Mouse (Mus musculus): ENCODE results near the gene Ube2d1. TPM values are rescaled to one million over a fixed set of nuclear protein-coding genes. Genes with fewer than 3 reads are reported as not detected.

Ube2d1 gene
- polyA plus RNA-seq, 1 experiment from 2014 or later, result 44.1 TPM

DNA sequence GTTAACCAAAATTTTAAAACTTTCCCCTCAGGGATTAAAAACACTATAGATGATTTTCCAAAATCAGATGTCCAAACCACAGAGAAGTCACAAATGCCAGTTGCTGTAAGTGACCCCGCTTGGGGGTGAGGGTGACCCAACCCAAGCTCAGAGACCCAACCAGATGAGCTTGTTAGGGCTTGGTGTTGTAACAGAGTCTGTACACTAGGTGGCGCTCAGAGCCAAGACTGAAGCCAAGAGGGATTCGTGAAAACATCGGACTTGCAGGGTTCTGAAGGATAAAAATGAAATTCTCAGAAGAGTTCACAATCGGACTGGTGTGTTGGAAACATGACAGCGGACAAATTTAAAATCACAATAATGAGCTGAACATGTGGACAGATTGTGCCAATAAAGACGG, 41.7 kb upstream of the Ube2d1 start:
- Histone ChIP-seq H3K4me2 (ENCODE audit: low read depth, low read length) (no peak overlapping the region), H3K27me3 (ENCODE audit: control insufficient read depth, insufficient read depth, low read length) (no peaks in the 10 kb centered on the region), H3K36me3 (ENCODE audit: control insufficient read depth, insufficient read depth, low read length) (peaks cover 6% of the 10 kb centered on the region; the same call in 1 of the 2 replicates), H3K4me3 (replicated peaks; ENCODE audit: low read length) (no peak overlapping the region), H3K27ac (ENCODE audit: low read length) (no peak overlapping the region), H3K4me1 (ENCODE audit: control insufficient read depth, insufficient read depth, low read length) (no peaks in the 10 kb centered on the region), H3K9ac (ENCODE audit: low read length) (no peak overlapping the region), H3K9me3 (replicated peaks; ENCODE audit: control insufficient read depth, low read length) (no peaks in the 10 kb centered on the region)
- WGBS, result 10% methylated on average over 7 of the region's 7 CpGs
- no peak for ATAC-seq (ENCODE audit: insufficient read depth, low FRiP score)

DNA sequence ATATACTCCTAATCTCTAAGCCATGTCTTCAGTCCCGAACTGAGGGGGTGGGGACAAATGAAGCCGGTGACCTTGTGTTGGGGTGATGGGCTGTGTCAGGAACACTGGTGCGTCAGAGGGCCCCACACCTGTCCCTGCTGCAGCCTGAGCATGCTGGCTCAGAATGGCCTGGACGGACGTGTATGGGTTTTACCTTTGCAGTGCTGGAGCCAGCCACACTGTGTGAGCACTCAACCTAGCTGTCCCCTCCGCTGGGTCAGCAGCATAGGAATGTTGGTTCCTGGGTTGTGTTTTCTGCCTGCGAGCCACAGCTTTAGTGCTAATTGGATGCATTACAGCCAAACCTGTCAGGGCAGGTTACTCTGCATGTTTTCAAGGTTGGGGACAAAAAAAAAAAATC, 41.1 kb upstream of the Ube2d1 start:
- Histone ChIP-seq H3K4me2 (ENCODE audit: low read depth, low read length) (no peak overlapping the region), H3K36me3 (ENCODE audit: control insufficient read depth, insufficient read depth, low read length) (peaks cover 6% of the 10 kb centered on the region; the same call in 1 of the 2 replicates), H3K9me3 (replicated peaks; ENCODE audit: control insufficient read depth, low read length) (no peaks in the 10 kb centered on the region), H3K27me3 (ENCODE audit: control insufficient read depth, insufficient read depth, low read length) (no peaks in the 10 kb centered on the region), H3K27ac (ENCODE audit: low read length) (no peak overlapping the region), H3K4me3 (replicated peaks; ENCODE audit: low read length) (no peak overlapping the region), H3K4me1 (ENCODE audit: control insufficient read depth, insufficient read depth, low read length) (no peaks in the 10 kb centered on the region), H3K9ac (ENCODE audit: low read length) (no peak overlapping the region)
- no peak for ATAC-seq (ENCODE audit: insufficient read depth, low FRiP score)
- 68% methylated on average over 7 of the region's 7 CpGs for WGBS

DNA sequence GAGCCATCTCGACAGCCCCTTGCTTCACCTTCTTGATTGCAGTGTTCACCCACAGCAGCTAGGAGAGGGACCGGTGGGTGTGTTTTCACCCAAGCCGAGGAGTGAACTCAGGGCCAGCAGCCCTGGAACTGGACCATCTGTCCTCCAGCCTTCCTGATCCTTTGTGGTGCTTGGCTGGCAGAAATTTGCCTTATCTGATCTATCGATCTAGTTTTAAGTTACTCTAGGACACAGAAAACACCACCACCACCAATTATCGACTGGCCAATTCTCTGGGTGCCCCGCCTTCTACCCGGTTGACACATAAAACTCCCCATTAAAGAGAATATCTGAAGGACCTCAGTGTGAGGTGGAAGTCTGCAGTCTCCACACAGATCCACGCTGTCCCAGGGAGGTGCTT, 38.6 kb upstream of the Ube2d1 start:
- H3K4me3 ChIP-seq (replicated peaks; ENCODE audit: low read length), result no peak overlapping the region
- 76% methylated on average over 8 of the region's 8 CpGs for WGBS
- H3K4me2 ChIP-seq (ENCODE audit: low read depth, low read length), result no peak overlapping the region
- H3K4me1 ChIP-seq (ENCODE audit: control insufficient read depth, insufficient read depth, low read length), result no peaks in the 10 kb centered on the region
- H3K9me3 ChIP-seq (replicated peaks; ENCODE audit: control insufficient read depth, low read length), result no peaks in the 10 kb centered on the region
- no peak overlapping the region for H3K9ac ChIP-seq (ENCODE audit: low read length)
- no peak for ATAC-seq (ENCODE audit: insufficient read depth, low FRiP score)
- no peaks in the 10 kb centered on the region for H3K27me3 ChIP-seq (ENCODE audit: control insufficient read depth, insufficient read depth, low read length)
- H3K36me3 ChIP-seq (ENCODE audit: control insufficient read depth, insufficient read depth, low read length), result no peaks in the 10 kb centered on the region
- no peak overlapping the region for H3K27ac ChIP-seq (ENCODE audit: low read length)

DNA sequence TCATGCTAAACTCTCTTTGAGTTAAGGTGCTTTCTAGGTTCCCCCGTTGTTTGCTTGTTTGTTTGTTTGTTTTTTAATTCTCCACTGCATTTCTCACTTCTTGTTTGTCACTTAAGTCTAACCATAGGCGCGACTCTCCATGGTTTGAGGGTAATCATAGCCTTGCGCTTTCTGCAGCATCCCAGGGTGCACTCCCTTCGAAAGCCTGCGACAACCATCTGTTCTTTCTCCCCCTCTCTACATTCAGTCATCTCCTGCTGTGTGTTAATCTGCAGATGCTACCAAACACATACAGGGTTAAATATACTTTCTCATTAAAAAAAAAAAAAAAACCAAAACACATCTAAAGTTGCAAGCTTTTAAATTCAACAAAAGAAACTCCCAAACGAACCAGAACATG, 31.4 kb upstream of the Ube2d1 start:
- H3K27ac ChIP-seq (ENCODE audit: low read length), result no peak overlapping the region
- H3K36me3 ChIP-seq (ENCODE audit: control insufficient read depth, insufficient read depth, low read length), result no peaks in the 10 kb centered on the region
- 61% methylated on average over 7 of the region's 7 CpGs for WGBS
- no peaks in the 10 kb centered on the region for H3K9me3 ChIP-seq (replicated peaks; ENCODE audit: control insufficient read depth, low read length)
- no peak overlapping the region for H3K4me2 ChIP-seq (ENCODE audit: low read depth, low read length)
- no peak for ATAC-seq (ENCODE audit: insufficient read depth, low FRiP score)
- H3K4me1 ChIP-seq (ENCODE audit: control insufficient read depth, insufficient read depth, low read length), result no peaks in the 10 kb centered on the region
- no peaks in the 10 kb centered on the region for H3K27me3 ChIP-seq (ENCODE audit: control insufficient read depth, insufficient read depth, low read length)
- no peak overlapping the region for H3K4me3 ChIP-seq (replicated peaks; ENCODE audit: low read length)
- no peak overlapping the region for H3K9ac ChIP-seq (ENCODE audit: low read length)

DNA sequence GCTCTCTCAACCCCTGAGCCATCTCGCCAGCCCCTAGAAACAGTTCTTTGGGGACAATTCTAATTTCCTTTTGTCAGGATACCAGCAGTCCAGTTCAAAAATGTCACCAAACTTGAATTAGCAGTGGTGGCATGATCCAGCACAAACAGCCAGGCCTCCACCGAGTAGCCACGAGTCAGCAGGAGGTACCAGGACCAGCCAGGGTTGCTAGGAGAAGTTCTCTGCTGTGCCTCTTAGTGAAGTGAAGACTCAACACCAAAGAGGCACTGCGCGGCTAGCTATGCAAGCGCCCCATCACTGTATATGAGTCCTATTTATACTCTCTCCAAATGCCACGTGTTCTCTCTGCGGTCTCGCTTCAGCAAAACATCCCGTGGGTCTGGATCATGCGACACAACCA, 31.0 kb upstream of the Ube2d1 start:
- ATAC-seq (ENCODE audit: insufficient read depth, low FRiP score), result no peak
- no peak overlapping the region for H3K4me2 ChIP-seq (ENCODE audit: low read depth, low read length)
- no peak overlapping the region for H3K4me3 ChIP-seq (replicated peaks; ENCODE audit: low read length)
- H3K9ac ChIP-seq (ENCODE audit: low read length), result no peak overlapping the region
- no peaks in the 10 kb centered on the region for H3K36me3 ChIP-seq (ENCODE audit: control insufficient read depth, insufficient read depth, low read length)
- H3K9me3 ChIP-seq (replicated peaks; ENCODE audit: control insufficient read depth, low read length), result no peaks in the 10 kb centered on the region
- no peaks in the 10 kb centered on the region for H3K27me3 ChIP-seq (ENCODE audit: control insufficient read depth, insufficient read depth, low read length)
- 72% methylated on average over 11 of the region's 11 CpGs for WGBS
- no peaks in the 10 kb centered on the region for H3K4me1 ChIP-seq (ENCODE audit: control insufficient read depth, insufficient read depth, low read length)
- H3K27ac ChIP-seq (ENCODE audit: low read length), result no peak overlapping the region

DNA sequence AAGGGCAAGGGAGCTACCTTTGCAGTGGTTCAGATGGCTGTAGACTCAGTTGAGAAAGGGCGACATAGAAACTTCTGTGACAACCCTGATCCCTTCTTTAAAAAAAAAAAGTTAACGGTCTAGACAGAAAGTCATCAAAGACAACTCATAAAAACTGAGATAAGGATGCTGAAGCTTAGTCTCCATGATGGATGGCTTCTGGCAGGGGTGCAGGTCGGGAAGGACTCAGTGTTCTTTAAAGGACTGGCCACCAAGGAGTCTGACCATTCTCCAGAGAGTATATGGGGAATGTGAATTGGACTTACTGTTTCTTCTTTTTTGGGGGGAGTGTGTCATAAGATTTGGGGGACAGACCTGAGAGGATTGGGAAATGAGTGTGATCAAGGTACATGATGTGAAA, 29.5 kb upstream of the Ube2d1 start:
- Histone ChIP-seq H3K4me2 (ENCODE audit: low read depth, low read length) (no peak overlapping the region), H3K4me1 (ENCODE audit: control insufficient read depth, insufficient read depth, low read length) (no peaks in the 10 kb centered on the region), H3K27ac (ENCODE audit: low read length) (no peak overlapping the region), H3K9ac (ENCODE audit: low read length) (no peak overlapping the region), H3K27me3 (ENCODE audit: control insufficient read depth, insufficient read depth, low read length) (no peaks in the 10 kb centered on the region), H3K9me3 (replicated peaks; ENCODE audit: control insufficient read depth, low read length) (no peaks in the 10 kb centered on the region), H3K36me3 (ENCODE audit: control insufficient read depth, insufficient read depth, low read length) (no peaks in the 10 kb centered on the region), H3K4me3 (replicated peaks; ENCODE audit: low read length) (no peak overlapping the region)
- no peak for ATAC-seq (ENCODE audit: insufficient read depth, low FRiP score)
- 62% methylated on average over 3 of the region's 3 CpGs for WGBS

DNA sequence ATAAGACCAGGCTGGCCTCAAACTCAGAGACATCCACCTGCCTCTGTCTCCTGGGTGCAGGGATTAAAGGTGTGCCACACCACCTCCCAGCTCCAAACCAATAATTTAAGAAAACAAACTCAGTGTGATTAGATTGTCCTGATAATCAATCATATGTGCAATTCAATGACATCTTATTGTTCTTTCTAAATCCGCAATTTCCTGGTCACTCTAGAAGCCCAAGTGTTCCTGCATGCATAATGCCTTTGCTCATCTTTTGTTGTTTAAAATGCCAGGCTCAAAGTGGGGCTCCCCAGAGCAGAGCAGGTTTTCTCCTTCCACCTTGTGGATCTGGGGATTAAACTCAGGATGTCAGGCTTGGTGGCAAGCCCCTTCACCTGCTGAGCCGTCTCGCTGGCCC, 25.2 kb upstream of the Ube2d1 start:
- H3K36me3 ChIP-seq (ENCODE audit: control insufficient read depth, insufficient read depth, low read length), result no peaks in the 10 kb centered on the region
- no peak overlapping the region for H3K9ac ChIP-seq (ENCODE audit: low read length)
- no peak overlapping the region for H3K4me3 ChIP-seq (replicated peaks; ENCODE audit: low read length)
- H3K4me1 ChIP-seq (ENCODE audit: control insufficient read depth, insufficient read depth, low read length), result no peaks in the 10 kb centered on the region
- 50% methylated on average over 3 of the region's 3 CpGs for WGBS
- ATAC-seq (ENCODE audit: insufficient read depth, low FRiP score), result no peak
- no peak overlapping the region for H3K4me2 ChIP-seq (ENCODE audit: low read depth, low read length)
- H3K27ac ChIP-seq (ENCODE audit: low read length), result no peak overlapping the region
- H3K9me3 ChIP-seq (replicated peaks; ENCODE audit: control insufficient read depth, low read length), result no peaks in the 10 kb centered on the region
- no peaks in the 10 kb centered on the region for H3K27me3 ChIP-seq (ENCODE audit: control insufficient read depth, insufficient read depth, low read length)

DNA sequence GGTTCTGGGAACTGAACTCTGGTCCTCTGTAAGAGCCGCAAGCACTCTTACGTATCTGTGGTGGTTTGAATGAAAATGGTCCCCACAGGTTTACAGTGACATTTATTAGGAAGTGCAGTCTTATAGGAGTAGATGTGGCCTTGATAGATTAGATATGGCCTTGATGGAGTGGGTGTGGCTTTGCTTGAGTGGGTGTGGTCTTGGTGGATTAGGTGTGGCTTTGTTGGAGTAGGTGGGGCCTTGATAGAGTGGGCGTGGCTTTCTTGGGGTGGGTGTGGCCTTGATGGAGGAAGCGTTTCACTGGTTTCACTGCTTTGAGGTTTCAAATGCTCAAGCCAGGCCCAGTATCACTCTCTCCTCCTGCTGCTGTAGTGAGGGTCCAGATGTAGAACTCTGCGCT, 23.1 kb upstream of the Ube2d1 start:
- 87% methylated on average over 5 of the region's 5 CpGs for WGBS
- Histone ChIP-seq H3K9me3 (replicated peaks; ENCODE audit: control insufficient read depth, low read length) (no peaks in the 10 kb centered on the region), H3K4me1 (ENCODE audit: control insufficient read depth, insufficient read depth, low read length) (no peaks in the 10 kb centered on the region)

DNA sequence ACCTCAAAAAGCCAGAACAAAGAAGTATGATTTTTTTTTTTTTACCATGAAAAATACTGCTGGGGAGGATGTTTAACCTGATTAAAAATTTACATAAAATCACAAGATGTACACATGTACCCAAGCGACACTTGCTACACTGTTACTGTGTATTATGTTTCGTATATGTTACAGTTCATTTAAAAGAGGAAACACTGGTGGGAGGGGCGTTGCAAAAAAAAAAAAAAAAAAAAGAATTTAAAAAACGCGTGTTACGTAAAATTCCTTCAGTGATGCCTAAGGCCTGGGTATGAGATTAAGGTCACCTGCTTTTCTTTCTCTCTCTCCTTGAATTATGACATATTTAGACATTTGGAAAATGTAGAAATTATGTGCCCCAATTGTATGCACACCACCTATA, 21.7 kb upstream of the Ube2d1 start:
- no peak overlapping the region for H3K9ac ChIP-seq (ENCODE audit: low read length)
- WGBS, result 66% methylated on average over 6 of the region's 6 CpGs
- no peak overlapping the region for H3K4me3 ChIP-seq (replicated peaks; ENCODE audit: low read length)
- no peaks in the 10 kb centered on the region for H3K27me3 ChIP-seq (ENCODE audit: control insufficient read depth, insufficient read depth, low read length)
- H3K4me1 ChIP-seq (ENCODE audit: control insufficient read depth, insufficient read depth, low read length), result no peaks in the 10 kb centered on the region
- H3K27ac ChIP-seq (ENCODE audit: low read length), result no peak overlapping the region
- H3K4me2 ChIP-seq (ENCODE audit: low read depth, low read length), result 0 out of 2 replicates have a peak overlapping the region, but pooled peaks have one; percentile 19
- H3K36me3 ChIP-seq (ENCODE audit: control insufficient read depth, insufficient read depth, low read length), result no peaks in the 10 kb centered on the region
- no peaks in the 10 kb centered on the region for H3K9me3 ChIP-seq (replicated peaks; ENCODE audit: control insufficient read depth, low read length)
- no peak for ATAC-seq (ENCODE audit: insufficient read depth, low FRiP score)

More for the DNA sequence above, 23.1 kb upstream of the Ube2d1 start:
- Histone ChIP-seq H3K4me3 (replicated peaks; ENCODE audit: low read length) (no peak overlapping the region), H3K27ac (ENCODE audit: low read length) (no peak overlapping the region), H3K27me3 (ENCODE audit: control insufficient read depth, insufficient read depth, low read length) (no peaks in the 10 kb centered on the region), H3K4me2 (ENCODE audit: low read depth, low read length) (no peak overlapping the region), H3K9ac (ENCODE audit: low read length) (no peak overlapping the region), H3K36me3 (ENCODE audit: control insufficient read depth, insufficient read depth, low read length) (no peaks in the 10 kb centered on the region)
- no peak for ATAC-seq (ENCODE audit: insufficient read depth, low FRiP score)

DNA sequence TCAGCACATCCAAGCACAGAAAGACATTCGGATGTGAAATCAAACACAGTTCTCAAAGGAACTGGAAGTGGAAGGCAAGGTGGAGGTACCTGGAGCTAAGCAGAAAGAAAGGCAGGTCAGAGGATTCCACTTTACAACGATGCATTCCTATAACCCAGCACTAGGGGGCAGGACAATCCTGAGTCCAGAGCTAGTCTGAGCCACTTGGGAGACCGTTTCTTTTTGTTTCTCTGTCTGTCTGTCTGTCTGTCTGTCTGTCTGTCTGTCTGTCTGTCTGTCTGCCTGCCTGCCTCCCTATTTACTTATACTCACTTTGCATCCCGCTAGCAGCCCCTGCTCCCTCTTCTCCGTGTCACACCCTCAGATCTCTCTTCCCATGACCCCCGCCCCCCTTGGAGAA, 21.1 kb upstream of the Ube2d1 start:
- no peaks in the 10 kb centered on the region for H3K9me3 ChIP-seq (replicated peaks; ENCODE audit: control insufficient read depth, low read length)
- no peak overlapping the region for H3K9ac ChIP-seq (ENCODE audit: low read length)
- no peaks in the 10 kb centered on the region for H3K27me3 ChIP-seq (ENCODE audit: control insufficient read depth, insufficient read depth, low read length)
- no peak for ATAC-seq (ENCODE audit: insufficient read depth, low FRiP score)
- WGBS, result 14% methylated on average over 6 of the region's 6 CpGs
- H3K27ac ChIP-seq (ENCODE audit: low read length), result no peak overlapping the region
- H3K4me2 ChIP-seq (ENCODE audit: low read depth, low read length), result 0 out of 2 replicates have a peak overlapping the region, but pooled peaks have one; percentile 19
- no peaks in the 10 kb centered on the region for H3K4me1 ChIP-seq (ENCODE audit: control insufficient read depth, insufficient read depth, low read length)
- no peak overlapping the region for H3K4me3 ChIP-seq (replicated peaks; ENCODE audit: low read length)
- no peaks in the 10 kb centered on the region for H3K36me3 ChIP-seq (ENCODE audit: control insufficient read depth, insufficient read depth, low read length)

Measured in stomach, embryonic 16.5 days (tissue).